Mouse (Mus musculus) heart, adult 2 months (tissue): ENCODE results near the gene Snrpa.

Experiments used
- CTCF ChIP-seq: fragments of 200-600 bp; IDR thresholded peaks from 2 replicates; pipeline ENCODE4 v1.8.1; 2022; ENCODE audit warnings: antibody characterized with exemption, mild to moderate bottlenecking, moderate library complexity
- EP300 ChIP-seq: fragments of 200-500 bp; IDR thresholded peaks from 2 replicates; pipeline ENCODE4 v1.6.1; 2011; ENCODE audit warnings: low read depth, low read length, control low read depth; ENCODE audit not compliant: insufficient read depth
- POLR2A ChIP-seq: fragments of 200-500 bp; IDR thresholded peaks from 2 replicates; pipeline ENCODE4 v1.6.1; 2011; ENCODE audit warnings: mild to moderate bottlenecking, low read depth, low read length, control low read depth; ENCODE audit not compliant: insufficient read depth

GRCm38 (mm10) chr7:27189271-27189931 lies 6.7 kb downstream of the Snrpa start:
- TF ChIP-seq EP300, result no peak
- TF ChIP-seq POLR2A, result no peak
- TF ChIP-seq CTCF, result peak; percentile 48
